Mouse (Mus musculus) urinary bladder, postnatal 14 days (tissue): ENCODE results near the gene St6galnac3.

Experiments used
- DNase-seq: peaks from one replicate; pipeline ENCODE4 v3.0.0; 2021; ENCODE audit warnings: low spot score

St6galnac3 gene

GRCm38 (mm10) chr3:153733364-153734159 lies 8.6 kb upstream of the St6galnac3 start:
- DNase-seq = no peak

GRCm38 (mm10) chr3:153732749-153733148 lies 7.8 kb upstream of the St6galnac3 start:
- DNase-seq = no peak

- DNase-seq = no peak
Observed at GRCm38 (mm10) chr3:153732035-153732434, 7.1 kb upstream of the St6galnac3 start.

DNA sequence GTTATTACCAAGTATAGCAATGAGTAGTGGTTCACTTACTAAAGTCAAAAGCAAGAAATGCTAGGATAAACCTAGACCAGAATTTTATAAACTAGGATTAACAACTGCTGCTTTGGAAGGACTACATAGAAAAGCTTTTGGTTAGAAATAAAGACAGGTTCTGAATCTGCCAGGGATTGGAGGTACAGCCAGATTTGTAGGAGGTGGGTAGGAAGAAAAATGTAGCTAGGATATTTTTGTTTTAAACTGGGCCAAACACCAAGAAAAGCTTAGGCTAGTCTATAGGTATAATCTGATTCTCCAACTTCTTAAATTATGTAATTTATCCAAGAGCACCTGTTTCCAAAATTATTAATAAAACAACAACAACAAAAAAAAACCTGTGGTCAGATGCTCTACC lies 3.6 kb upstream of the St6galnac3 start:
- DNase-seq = no peak

DNA sequence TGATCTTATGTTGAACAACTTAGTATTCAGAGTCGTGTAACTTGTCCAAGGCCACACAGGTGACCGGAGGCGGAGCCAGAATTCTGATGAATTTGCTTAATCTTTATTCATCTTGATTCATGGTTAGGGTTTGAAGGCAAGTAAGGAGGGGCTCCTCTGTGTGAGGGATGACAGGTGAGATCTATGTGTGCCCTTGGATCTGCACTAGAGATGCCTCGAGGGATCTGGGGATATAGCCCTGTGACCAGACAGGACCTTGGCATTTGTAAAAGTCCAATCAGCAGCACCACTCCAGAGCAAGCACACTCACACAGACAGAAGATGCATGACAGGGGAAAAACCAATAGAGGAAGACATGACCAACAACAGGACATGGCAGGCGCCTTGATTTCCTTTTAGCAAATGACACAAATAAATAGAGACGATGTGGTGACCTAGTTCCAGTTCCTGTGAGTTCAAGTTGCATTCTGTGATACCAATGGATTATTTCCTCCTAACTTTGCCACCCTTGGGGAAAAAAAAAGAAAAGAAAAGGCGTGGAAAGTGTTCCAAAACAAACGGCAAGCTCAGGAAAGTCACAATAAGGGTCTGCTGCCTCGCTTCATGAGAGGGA lies 1.4 kb downstream of the St6galnac3 start:
- no peak for DNase-seq

DNA sequence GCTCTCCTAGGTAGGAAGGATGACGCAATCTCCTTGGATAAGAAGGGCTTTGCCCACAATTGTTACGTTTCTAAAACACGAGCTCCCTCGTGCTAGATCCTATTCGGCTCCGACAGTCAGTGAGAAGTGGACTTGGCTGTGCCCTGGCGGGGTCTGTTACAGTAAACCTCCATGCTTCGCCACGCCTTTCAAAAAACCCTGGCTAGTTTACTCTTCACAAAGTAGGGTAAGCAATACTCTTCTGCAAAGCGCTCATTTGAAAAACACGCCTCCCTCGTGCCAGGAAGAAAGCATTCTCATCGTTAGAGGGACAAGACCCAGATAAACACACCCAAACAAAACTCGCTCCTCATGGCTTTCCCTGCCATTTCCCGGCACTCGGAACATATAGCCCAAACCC lies 3.4 kb downstream of the St6galnac3 start:
- no peak for DNase-seq

DNA sequence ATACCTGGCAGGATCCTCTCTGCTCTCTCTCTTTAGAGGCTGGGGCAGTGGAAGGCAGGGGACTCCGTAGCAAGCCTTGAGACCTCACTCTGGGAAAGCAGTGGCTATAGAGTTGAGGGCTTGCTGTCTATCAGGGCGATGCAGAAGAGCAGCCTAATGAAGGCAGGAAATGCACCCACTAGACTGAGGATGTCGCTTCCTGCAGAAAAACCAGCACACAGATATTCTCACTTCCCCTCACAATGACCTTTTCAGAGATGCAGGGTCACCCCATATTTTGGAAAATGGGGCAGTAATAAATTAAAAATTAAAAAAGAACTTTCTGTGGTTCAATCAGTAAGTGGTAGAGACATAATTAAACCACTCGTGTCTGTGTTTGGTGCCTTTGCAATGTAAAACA lies 4.1 kb downstream of the St6galnac3 start:
- DNase-seq = no peak

- no peak for DNase-seq
Observed at GRCm38 (mm10) chr3:153720296-153720695, 4.7 kb downstream of the St6galnac3 start.

DNA sequence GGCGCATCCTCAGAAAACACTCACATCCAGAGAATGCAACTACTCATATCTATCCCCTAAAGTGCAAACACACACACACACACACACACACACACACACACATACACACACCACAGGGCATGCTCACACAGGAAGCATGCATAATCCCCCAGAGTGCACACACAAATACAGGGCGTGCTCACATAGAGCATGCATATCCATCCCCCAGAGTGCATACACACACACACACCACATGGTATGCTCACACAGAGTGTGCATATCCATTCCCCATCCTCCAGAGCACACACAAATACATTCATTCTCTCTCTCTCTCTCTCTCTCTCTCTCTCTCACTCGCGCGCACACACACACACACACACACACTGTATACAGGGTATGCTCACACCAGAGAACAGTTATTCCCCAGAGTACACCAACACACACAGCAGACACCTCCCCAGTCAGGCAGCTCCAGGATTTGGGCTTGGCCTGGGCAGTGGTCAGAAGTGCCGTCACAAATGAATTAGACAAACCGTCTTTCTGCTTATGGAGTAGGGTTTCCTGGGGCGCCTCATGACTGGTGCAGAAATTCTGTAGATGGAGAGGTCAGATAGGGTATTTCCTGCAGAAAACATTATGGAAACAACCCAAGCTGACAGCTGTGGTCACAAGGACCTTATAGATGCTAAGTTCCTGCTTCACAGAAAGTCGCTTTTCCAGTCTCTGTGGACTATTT lies 5.6 kb downstream of the St6galnac3 start:
- no peak for DNase-seq

- no peak for DNase-seq
Observed at GRCm38 (mm10) chr3:153718724-153719123, 6.2 kb downstream of the St6galnac3 start.

- DNase-seq = no peak
Observed at GRCm38 (mm10) chr3:153717742-153718141, 7.2 kb downstream of the St6galnac3 start.

DNA sequence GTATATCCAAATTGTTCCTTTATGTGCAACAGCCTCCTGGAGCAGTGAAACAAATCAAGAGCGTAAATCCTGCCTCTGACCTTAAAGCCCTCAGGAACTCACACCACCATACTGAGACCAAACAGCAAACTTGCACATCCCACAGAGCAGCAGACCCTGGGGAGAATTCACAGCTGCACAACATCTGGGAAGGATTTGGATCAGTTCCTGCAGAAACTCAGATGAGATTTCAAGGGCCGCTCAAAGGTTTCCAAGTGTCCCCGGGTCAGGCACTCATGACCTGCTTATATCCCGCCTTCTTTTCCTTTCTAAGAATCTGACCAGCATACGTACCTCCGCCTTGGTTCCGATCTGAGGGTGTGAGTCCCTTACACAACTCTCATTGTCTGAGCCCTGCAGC lies 9.3 kb downstream of the St6galnac3 start:
- no peak for DNase-seq

- no peak for DNase-seq
Observed at GRCm38 (mm10) chr3:153710545-153710944, 14.4 kb downstream of the St6galnac3 start.

GRCm38 (mm10) chr3:153707687-153708086 lies 17.3 kb downstream of the St6galnac3 start:
- no peak for DNase-seq

GRCm38 (mm10) chr3:153706901-153707300 lies 18.1 kb downstream of the St6galnac3 start:
- DNase-seq = no peak

DNA sequence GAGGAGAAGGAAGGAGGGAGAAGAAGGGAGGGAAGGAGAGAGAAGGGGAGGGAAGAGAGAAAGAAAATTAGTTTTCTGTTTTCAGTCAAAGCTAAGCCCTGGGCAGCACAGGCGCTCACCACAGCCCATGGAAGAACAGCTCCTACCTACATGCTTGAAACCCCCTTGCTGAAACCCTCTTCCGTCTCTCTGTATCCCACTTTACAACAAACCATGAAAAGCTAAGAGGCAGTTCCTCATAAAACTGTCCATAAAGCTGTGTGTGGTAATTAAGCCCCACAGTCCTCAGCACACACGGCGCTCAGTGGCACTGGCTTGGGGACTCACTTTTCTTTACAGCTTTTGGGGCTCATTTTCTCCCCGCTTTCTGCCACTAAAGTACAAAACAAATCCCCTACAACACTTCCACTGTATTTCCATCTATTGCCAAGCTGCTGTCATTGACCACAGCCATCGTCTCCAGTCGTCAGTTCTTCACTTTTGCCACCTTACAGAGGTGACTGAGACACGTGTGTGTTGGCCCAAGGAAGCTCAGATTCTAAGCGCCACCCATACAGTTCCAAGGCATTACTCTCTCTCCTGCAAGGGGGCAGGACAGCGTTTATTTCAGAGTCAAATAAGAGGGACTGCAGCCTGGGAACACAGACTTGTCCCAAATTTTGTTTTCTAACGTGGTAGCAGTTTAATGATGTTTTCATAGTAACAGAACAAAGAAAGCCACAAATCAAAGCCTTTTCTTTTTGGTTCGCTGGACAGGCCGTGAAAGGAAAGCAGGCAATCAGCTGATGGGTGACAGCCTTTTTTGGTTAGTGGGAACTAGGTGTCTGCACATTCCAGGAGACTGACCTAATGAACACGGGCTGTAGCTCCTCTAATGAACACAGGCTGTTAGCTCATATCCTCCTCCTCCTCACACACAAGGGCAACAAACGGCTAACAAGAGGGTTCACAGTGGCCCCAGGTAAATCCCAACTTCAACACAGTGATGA lies 22.9 kb downstream of the St6galnac3 start:
- no peak for DNase-seq

DNA sequence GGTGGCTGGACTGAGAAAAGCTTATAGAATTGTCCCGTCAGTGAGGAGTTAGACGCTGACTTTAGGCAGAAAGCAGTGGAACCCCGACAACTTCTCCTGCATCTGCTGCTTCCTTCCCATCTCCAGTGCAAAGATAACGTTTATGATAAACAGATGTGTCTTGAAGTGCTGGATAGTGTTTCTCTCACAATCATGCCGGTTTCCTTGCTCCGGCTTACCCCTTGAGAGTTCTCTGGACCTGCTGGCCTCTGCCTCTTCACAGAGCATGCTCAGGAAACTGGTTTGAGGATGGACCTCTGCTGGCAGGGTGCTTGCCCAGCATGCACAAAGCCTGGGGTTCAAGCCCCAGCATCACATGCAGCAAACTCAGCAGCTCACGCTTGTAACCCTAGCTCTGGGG lies 23.8 kb downstream of the St6galnac3 start:
- no peak for DNase-seq

DNA sequence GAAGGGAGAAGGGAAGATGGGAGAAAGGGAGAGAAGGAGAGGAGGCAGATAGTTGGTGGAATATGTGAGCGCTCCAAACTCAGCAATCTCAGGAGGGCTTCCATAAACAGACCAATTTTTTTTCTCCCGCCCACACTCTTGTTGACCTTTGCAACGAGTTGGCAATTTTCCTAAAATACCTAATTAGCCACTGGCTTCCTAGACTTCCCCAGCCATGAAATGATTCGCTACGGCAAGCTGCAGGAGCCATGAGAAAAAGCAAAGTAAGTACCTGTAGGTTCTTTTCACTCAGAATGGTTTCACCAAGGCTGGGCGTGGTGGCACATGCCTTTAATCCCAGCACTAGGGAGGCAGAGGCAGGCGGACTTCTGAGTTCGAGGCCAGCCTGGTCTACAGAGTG lies 25.9 kb downstream of the St6galnac3 start:
- DNase-seq = no peak

DNA sequence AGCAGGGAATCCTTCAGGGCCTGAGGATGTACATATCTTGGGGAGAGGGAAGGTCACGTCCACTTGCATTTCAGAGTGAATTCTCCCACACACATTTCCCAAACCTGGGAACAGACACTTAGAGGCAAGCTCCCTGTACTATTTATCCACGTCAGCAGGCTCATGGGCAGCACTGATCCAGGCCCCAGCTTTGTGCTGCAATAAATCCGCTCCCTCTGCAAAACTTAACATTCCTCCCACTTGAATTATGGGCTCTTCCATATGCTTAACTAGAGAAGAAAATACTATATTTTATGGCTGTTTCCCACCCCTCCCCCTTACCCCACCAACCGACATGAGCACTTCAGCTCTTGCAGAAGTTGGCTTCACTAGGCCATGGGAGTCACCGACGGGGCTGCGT lies 32.0 kb downstream of the St6galnac3 start:
- no peak for DNase-seq

DNA sequence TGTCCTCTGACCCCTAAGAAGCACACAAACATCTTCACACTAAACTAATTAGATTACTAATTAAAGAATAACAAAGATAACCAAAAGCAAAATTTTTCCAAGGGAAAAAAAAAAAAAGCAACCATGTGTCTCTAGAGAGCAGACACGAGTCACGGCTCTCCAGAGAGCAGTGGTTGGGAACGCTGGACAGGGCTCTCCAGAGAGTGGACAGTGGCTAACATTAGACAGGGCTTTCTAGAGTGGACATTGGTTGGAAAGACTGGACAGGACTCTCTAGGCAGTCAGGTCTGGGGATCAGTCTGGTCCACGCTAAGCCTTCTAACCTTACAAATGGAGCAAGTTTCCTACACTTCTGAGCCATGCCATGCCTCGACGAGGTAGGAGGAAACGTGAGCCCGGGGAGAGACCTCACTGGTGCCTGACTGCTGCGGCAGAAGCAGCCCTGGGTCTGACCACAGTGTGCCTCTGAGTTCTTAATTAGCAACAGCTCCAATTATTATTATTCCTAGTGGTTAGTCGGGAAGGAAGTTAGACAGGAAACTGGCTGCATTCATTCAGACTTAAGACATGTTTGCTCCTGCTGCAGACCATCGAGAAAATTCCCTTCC lies 32.7 kb downstream of the St6galnac3 start:
- DNase-seq = no peak

DNA sequence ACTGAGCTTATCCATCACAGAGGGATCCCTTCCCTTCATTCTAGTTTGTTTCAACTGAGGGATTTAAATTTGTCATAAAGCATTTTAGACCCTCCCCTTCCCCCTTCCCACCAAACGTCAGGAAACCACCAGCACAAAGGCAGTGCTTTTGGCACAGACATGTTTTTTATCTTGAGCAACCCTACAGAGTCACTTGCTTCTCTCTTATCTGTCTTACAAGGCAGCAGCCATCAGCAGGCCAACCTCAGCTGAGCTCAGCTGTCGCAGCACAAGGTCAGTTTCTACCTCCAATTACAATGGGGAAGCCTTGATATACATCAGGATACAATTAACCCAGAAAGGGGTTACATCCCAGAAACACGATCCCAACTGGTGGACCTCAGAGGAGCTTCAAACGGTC lies 33.4 kb downstream of the St6galnac3 start:
- DNase-seq = no peak
